In the genomic region with DNA sequence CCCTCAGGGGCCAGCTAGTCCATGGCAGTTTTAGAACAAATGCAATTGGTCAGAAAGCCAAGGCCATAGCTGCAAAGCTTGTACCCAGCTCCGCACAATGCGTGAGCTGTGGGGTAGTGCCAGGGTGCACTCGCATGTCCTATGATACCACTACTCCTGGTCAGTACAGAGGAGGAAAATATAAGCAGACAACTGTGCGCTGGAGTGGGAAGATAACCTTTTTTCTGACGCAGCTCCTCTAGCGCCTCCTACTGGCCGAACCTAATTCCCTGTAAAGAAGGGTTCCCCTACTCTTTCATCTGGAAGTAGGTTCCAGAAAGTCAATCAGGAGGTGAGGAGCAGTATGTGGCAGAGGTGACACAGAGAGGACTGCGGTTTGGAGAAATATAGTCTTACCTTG, we compare ENCODE assay signal across 11 mouse cellular contexts.
A peak's percentile ranks its signal among the peaks of the same experiment; 100 is the strongest.
DNase-seq lines count a peak whose midpoint lies in the region; ATAC-seq and TF ChIP-seq lines count a peak whose summit lies in the region.
"Had no signal": no experiment of that assay in that cellular context is flagged by ENCODE, and none has a peak within 500 bp of the region (broad histone marks: within the 10 kb centered on the region; RNA-seq: fewer than 3 reads in every experiment).

No protein-coding gene starts in this region.

- H3K36me3 ChIP-seq in intestine, postnatal 0 days (ENCODE audit: control insufficient read depth, insufficient read depth) = no peaks in the 10 kb centered on the region
- H3K36me3 ChIP-seq in intestine, embryonic 15.5 days = no peaks in the 10 kb centered on the region
- H3K36me3 ChIP-seq in E14TG2a.4 (ENCODE audit: insufficient read depth, low read length) = no peaks in the 10 kb centered on the region

- no peak overlapping the region for H3K9ac ChIP-seq in intestine, postnatal 0 days (ENCODE audit: low read depth, low read length)
- no peak overlapping the region for H3K9ac ChIP-seq in intestine, embryonic 15.5 days

- no peaks in the 10 kb centered on the region for H3K9me3 ChIP-seq in intestine, postnatal 0 days (ENCODE audit: control insufficient read depth)
- H3K9me3 ChIP-seq in intestine, embryonic 15.5 days = no peaks in the 10 kb centered on the region
- no peaks in the 10 kb centered on the region for H3K9me3 ChIP-seq in E14TG2a.4 (ENCODE audit: low read length)

- no peaks in the 10 kb centered on the region for H3K27me3 ChIP-seq in intestine, postnatal 0 days (replicated peaks; ENCODE audit: control insufficient read depth, insufficient read depth, low read length)
- no peaks in the 10 kb centered on the region for H3K27me3 ChIP-seq in intestine, embryonic 15.5 days (replicated peaks)
- H3K27me3 ChIP-seq in E14TG2a.4 (ENCODE audit: insufficient read depth, low read length) = no peaks in the 10 kb centered on the region

- DNase-seq in B cell, adult 2 months = peak; percentile 17 to 30
- DNase-seq in c-Kit-positive CD71-positive TER-119-positive erythroid progenitor cells, embryonic 14.5 days (ENCODE audit: low spot score) = peak; percentile 10
- no peak for DNase-seq in retina, embryonic 14.5 days (ENCODE audit: low spot score)
- DNase-seq in natural killer cell, adult 2 months (ENCODE audit: low spot score in 2 of 2) = no peak
- no peak for DNase-seq in adipocyte (ENCODE audit: low spot score)
- DNase-seq: midbrain, embryonic 14.5 days; retina, postnatal 1 day had no signal

- no peak overlapping the region for H3K4me3 ChIP-seq in intestine, postnatal 0 days (ENCODE audit: low read depth, low read length)
- H3K4me3 ChIP-seq in intestine, embryonic 15.5 days (replicated peaks) = no peak overlapping the region
- no peak overlapping the region for H3K4me3 ChIP-seq in E14TG2a.4 (replicated peaks; ENCODE audit: low read length)

- WGBS in intestine, postnatal 0 days = 61% methylated on average over 8 of the region's 8 CpGs
- WGBS in intestine, embryonic 15.5 days = 67% methylated on average over 8 of the region's 8 CpGs

- ATAC-seq in intestine, postnatal 0 days = no peak
- ATAC-seq in intestine, embryonic 15.5 days = no peak
- ATAC-seq: intestine, embryonic 16.5 days had no signal

- peak; percentile 42 for TF ChIP-seq CTCF in intestine, postnatal 0 days (IDR thresholded peaks at IDR 0.05; ENCODE audit: low read depth)
- TF ChIP-seq CTCF in E14TG2a.4 (conservative IDR thresholded peaks at IDR 0.05; ENCODE audit: low read length) = peak; percentile 76

- H3K4me1 ChIP-seq in intestine, postnatal 0 days (replicated peaks; ENCODE audit: control insufficient read depth, insufficient read depth, low read length) = no peaks in the 10 kb centered on the region
- H3K4me1 ChIP-seq in intestine, embryonic 15.5 days (replicated peaks) = 0 out of 2 replicates have a peak, but pooled peaks cover 2% of the 10 kb centered on the region
- H3K4me1 ChIP-seq in E14TG2a.4 (replicated peaks; ENCODE audit: low read depth, low read length) = no peaks in the 10 kb centered on the region

- H3K4me2 ChIP-seq in intestine, postnatal 0 days (replicated peaks; ENCODE audit: low read depth) = no peak overlapping the region
- no peak overlapping the region for H3K4me2 ChIP-seq in intestine, embryonic 15.5 days (replicated peaks)

- no peak overlapping the region for H3K27ac ChIP-seq in intestine, postnatal 0 days (ENCODE audit: low read depth, low read length)
- H3K27ac ChIP-seq in intestine, embryonic 15.5 days = no peak overlapping the region

Comparison
In these comparisons a context has a peak if more than half of its experiments do, and no peak if none do; other contexts are left out.
1. DNase-seq: peak in B cell, adult 2 months (2 of 2) and c-Kit-positive CD71-positive TER-119-positive erythroid progenitor cells, embryonic 14.5 days (single experiment); none in retina, embryonic 14.5 days (single experiment), natural killer cell, adult 2 months (0 of 2) and adipocyte (single experiment).